Mouse (Mus musculus) thymus, postnatal 10 days (tissue): Measurements from ENCODE around the gene Gca.
A peak's percentile ranks its signal among the peaks of the same experiment; 100 is the strongest.

Experiments used
- DNase-seq, 2 experiments: peaks; one replicate each; pipeline ENCODE4 v3.0.0; 2021; ENCODE audit warnings: low spot score in 2 of 2

The Gca gene

DNA sequence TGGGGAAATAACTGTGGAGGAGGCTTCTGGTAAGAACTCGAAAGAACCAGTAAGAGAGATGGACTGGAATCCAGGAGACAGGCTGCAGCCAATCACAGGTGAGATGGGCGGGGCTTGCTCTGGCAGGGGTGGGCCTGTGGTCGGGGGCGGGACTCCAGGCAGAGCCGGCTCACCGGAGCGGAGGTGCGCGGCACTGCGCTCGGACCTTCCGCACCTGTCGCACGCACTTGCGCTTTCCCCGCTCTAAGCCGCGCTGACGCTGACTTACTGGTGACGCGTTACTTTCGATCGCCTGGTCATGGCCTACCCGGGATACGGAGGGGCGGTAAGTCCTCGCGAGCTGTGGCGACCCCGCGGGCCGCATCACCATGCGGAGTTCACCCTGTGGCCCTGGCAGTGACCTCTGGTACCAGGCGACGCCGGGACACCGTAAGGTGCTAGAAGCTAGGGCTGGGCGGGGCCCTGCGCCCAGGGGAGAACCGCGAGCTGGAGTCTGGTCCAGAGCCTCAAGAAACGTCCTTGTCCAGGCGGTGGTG is at the start of gene Gca:
Gene Gca (plus strand): TSS at position 151 of the 536 bp plus-strand sequence.
- peak; percentile 48 to 71 for DNase-seq

DNA sequence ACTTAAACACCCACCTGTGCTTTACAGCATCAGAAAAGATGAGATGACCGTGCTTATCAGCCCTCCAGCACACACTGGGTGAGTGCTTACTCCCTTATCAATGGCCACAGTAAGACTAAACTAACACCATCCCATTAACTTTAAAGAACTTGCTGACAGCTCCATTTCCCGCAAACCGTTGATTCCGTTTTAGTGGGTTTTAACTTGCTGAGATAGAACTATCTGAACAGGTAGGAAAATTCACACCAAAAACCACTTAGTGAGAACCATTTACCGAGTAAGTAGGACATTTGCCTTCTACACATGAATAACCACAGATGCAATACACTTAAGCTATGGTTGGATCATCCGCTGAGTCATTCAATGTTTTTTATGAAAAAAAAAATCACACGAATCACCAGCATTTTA is 45.1 kb upstream of the Gca start:
- no peak for DNase-seq

DNA sequence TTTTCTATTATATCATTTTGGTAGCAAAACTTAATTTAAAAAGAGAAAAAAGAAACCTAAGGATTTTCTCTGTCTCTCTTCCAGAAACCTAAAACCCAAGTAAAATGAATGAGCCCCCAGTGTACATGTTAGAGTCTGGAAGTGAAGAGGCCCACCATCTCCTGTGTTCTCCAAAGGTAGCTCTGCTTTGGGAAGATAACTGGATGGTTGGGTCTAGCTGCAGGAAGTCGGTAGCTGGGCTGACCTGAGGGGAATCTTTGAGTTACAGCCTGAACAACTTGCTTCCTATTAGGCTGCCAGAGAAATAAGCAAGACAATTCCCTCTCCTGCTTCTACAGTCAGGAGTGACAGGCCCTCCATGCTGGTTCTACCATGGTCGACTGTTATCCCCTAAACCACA is 44.4 kb upstream of the Gca start:
- no peak for DNase-seq

DNA sequence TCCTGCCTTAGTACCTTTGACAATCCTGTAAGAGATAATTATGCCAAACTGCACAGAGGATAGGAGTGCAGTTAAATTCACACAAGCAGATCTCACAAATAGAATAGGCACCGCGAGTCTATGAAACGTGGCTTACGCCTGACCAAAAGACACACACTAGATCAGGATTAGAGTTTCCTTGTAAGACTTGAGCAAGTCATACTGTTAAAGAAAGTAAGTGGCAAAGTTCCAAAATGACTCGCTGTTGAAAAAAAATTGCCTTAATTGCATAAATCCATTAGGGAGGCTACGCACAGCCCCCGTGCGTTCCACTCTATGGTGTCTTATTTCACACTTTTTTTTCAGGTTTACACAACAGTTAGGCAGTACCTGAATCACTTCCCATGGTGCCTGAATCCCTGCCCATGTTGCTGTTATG is 41.1 kb upstream of the Gca start:
- no peak for DNase-seq

DNA sequence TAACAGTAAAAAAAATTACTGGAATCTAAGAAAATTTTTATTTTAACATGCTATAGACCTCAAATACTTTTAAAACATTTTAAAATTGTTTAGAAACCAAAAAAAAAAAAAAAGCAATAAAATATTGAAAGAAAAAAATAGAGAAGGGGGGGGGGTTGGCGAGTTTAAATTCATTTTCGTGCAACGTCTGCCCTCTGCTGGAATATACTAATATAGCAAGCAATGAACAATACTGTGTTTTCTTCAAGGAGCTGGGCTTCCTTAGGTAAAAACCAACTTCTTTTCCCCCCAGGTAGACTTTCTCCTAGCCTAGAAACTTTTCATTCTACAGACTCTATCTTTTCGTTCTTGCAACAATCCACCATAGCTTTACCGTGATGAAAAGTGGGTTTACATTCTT is 36.4 kb upstream of the Gca start:
- DNase-seq: peak in 1 of 2 experiments; percentile 10

DNA sequence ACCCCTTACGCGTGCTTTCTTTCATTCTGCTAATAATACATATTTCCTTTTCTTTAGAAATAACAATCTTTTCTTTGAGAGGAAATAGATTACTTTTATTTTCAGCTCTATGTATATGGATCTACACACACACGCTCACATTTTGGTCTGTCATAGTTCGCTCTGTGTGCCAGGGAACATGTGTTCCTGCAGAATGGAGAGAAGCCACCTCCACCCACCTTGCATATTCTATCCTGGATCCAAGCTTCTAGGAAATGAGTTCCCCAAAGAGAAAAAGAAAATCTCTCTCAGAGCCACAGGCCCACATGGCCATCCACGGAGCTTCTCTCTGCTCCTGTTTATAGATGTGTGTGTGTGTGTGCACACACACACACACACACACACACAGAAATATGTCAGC is 35.7 kb upstream of the Gca start:
- DNase-seq: no peak

DNA sequence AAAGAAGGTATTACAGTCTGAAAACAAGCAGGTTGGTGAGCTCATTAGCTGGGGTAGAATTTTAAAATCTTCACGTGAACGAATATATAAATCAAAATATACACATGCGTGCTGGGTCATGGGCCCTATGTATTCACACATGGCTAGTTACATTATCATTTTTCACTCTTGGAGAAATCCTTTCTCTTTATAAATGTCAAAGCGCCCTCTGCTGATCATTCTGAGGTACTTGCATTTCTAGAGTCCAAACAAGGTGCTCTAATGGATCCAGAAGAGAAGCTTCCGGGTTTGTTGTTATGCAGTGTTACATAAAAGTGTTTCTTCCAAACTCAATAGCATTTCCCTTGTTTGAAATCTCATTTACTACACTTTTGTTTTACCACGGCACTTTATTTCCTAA is 33.6 kb upstream of the Gca start:
- DNase-seq: peak in 1 of 2 experiments; percentile 31

DNA sequence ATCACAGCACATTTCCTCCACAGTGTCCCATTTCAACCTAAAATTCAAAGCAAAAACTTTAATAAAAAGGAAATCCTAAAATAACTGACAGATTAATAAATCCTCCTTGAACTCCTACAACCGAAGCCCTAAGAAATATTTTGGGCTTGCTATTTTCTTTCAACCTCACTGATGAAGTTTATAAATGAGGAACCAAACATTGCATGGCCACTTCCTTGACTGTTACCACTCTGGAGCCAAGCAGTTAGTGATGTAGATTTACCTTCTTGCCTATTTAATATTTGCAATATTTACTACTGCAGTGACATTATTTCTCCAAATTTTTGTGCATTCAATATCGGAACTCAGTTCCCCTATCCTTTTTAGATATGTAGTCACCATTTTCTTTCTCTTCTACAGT is 24.2 kb upstream of the Gca start:
- DNase-seq: no peak

DNA sequence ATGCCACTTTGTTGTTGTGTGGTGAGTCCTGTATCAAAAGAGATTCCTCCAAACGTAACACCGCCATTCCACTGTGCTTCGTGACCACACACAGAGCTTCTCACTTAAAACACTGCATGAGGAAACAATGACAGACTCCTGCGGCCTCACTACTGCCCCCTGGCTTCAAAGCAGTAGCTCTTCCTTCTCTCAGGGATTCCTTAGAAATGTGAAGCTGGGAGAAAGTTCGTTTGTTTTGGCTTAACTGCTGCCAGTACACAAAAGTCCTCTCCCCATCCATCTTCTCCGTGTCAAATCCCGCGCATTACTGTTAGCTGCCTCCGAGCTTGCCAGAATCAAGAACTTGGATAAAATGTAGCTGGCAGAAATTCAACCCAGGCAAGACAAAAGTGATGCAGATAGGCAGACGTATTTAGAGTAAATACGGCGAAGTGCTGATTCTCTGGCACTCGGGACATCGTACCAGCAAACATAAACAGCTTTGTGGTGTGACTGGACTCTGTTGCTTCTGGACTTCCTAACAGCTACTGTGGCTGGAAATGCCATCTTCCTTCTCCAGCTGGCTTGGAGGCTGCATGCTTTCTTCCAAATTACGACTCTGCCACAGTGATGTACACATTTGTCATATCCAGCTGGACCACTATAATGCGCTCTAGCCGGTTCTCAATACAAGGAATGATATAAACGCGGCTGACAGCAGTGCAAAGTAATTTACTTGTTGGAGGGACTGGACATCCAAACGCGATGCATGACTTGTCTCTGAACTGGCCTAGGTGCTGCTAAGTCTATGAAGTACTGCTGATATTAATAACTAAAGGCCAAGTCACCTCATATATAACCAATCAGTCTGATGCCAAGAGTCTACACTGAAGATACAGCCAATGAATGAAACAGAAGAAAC is 20.4 kb upstream of the Gca start:
- peak in 1 of 2 experiments; percentile 73 for DNase-seq

DNA sequence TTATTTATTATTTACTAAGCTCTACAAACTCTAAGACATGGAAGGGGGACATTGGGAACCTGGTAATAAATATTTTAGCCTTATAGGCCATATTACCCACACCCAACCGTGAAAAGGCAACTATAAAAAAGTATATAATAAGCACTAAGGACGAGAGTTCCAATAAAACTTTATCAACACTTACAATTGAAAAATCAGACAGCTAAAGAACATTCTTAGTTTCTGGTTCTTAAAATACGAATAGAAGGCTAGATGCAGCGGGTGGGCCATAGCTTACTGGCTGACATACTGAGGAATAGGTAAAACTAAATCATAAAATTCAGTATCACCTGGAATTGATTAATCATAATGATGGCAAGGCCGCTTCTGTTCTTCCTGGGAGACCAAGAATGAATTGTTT is 19.2 kb upstream of the Gca start:
- DNase-seq: no peak

DNA sequence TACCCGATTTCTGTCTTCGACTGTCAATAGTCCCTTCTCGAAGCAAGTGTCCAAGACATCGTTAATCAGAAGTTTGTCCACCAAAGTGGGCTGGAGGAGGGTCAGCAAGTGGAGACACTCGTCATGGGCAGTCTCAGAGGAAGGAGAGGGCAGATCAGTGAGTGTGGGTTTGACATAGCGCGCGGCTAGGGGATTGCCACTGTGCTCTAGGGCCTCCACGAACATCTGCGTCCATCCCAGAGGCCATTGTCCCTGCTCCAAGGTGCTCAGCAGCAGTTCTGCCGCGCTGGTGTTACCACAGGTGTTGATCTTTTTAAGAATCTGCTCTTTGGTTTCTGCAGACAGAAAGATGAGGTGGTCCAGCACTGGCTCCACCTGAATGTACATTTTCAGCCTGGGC is 18.6 kb upstream of the Gca start:
- peak in 1 of 2 experiments; percentile 8 for DNase-seq

DNA sequence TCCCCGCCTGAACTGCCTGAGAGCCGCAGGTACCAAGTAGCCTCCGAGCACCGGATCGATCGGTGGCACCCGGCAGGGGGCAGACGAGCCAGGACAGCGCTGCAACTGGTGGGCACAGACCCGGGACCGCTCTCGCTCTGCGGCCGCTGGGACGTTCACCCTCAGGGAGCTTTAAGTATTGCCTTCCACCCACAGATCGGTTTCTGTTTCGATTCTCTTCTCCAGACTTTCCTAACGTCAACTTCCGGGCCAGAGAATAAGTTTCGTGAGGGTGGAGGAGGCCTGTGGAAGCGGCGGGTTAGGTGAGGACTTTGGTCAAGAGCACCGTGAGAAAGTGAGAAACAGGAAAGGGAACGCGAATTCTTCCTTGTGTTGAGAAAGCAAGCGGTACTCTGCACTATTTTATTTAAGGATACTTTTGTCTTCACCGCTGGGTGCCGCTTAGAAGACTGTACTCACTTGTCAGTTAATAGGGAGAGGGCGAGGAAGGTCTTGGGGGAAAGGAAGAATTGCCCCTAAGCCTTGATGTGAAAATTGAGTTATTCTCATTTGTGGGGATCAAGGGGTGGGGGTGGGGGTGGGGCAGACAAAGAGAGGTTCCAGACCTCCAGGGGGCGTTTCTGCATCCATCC is 18.0 kb upstream of the Gca start, which contains the start of gene Ifih1:
Gene Ifih1 (minus strand): TSS at position 242 of the 632 bp plus-strand sequence.
- peak; percentile 45 to 66 for DNase-seq

DNA sequence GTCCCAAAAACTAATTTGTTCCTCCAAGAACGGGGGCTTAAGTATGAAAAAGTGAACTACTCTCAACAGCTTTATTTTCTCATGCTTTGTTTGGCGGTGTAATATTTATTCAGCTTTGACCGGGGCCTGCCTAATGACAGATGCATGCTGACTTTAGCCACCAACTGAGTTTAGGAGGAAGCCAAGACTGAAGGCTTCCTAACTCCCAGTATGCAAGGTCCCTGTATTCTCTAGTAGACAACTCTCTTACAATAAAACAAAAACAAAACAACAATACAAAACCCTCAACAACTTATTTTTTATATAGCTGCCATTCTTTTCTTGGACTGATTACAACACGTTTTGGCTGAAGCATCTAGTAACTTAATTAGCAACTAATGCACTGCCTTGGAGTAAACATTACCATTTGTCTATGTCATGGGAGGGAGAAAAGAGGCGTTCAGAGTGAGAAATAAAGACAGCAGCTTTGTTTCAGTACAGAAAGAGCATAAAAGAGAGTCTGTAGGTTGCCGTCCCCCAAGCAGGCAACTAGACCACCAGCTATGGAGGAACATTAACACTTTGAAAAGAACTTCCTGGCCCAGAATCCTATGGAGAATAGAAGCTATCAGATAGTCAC is 17.3 kb upstream of the Gca start:
- DNase-seq: no peak

DNA sequence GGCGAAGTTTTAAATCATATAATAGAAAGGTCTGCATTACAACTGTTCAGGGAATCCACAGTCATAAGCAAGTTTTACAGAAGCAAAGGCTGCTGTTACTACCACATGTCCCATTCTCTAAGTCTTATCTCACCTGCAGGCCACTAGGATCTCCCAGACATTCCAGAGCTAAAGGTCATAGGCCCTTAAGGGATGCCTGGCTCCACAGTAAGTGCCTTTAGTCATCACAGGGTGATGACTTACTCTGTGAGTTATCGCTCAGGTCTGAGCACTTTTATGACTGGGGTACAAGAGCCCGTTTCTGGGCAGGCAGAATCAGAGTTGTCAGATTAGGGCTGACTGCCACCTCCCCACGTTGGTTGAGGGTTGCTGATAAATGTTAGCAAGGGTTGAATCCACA is 12.2 kb upstream of the Gca start:
- DNase-seq: no peak

DNA sequence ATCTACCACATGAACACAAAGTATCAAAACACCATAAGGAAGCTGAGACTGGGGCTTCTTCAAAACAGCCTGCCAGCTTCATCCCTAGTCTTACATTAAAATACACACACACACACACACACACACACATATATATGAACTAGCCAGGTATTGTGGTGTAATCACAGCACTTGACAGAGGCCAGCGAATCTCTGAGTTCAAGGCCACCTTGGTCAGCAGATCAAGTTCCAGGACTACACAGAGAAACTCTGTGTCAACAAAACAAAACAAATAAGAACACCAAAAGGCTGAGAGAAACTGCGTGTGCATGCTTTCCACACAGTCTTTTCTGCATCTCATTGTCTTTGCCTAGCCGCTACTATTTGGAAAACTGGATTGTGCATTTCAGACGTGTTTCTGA is 11.6 kb upstream of the Gca start:
- DNase-seq: no peak

DNA sequence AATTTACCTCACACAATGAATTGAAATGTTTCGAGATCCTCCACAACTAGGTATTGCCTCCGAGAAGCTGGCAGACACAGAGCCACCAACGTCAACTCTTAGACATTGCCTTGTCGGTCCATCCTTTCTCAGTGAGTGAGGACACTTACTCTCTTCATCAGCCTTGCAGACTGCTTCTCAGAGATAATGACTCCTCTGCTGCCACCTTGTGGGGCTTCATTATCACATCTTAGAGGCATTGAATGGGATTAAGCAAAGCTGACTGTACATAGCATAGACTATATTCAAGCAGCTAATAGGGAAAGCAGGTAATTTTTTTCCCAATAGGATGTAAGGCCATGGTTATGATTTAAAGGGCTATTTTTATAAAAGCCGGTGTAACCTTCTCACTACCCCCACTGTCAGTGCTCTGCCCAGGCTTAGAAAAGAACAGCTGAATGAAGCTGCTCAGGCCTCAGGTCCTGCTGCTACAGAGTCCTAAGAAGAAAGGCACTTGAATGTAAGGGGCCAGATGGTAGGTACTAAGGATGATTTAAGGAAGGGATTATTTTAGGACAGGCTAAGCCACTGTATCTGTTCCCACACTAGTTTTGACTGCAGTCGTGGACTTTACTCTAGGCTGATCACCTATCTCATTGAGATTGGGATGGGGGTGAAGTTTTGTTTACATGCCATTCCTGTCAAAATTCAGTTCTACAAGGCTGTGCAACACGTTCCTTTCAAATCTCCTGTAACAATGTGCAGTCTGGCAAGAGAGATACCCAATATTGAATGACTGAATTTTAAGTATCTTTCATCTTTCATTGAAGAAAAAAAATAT is 9.4 kb upstream of the Gca start:
- DNase-seq: peak in 1 of 2 experiments; percentile 39

DNA sequence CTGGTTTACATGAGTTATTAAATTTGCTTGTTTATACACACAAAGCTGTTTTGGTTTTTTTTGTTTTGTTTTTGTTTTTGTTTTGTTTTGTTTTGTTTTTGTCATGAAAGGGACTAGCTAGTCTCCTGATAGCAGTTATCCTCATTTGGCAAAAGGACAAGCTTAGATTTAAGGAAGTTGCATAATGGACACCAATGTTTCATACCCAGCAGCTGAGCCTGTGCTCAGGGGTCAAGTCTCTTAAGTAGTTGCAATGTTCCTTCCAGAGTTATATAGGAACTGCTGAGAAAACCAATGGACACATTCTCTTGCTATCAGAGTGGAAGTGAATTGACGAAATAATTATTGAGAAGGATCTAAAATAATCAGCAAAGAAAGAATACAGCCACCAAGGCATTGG is 8.0 kb upstream of the Gca start:
- no peak for DNase-seq

DNA sequence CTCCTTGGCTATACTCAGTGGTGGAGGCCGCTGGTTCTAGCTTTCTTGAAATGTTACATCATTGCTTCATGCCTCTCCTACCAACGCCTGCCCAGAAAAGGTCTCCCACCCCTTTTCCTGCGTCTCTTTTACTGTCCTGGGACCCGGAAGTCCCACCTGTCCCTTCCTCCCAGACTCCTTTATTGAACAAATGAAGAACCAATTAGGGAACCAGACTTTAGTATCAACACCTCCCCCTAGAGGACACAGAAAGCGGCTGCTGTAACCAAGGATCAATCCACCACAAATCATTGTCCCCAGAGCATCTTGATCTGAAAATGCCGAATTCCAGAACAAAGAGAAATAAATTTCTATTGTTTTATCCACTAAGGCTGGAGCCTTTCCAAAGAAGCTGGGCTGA is 3.5 kb upstream of the Gca start:
- no peak for DNase-seq

DNA sequence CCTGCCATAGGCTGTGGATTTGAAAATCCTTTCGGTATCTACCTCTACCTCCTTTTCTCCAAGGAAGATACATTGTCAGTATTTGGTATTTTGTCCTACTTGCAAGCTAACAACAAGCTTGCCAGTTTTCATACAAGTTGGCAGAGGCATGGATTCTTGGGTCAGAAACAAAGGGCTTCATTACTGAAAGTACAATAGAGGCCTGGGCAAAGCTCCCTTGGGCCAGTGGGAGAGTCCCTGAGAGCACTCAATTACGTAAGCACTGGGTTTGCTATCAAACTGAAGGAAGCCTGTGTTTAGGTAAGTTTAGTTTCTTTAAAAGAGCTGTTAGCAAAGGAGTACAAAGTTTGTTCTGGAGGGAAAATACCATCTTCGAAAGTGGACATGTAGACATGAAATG is 1.5 kb upstream of the Gca start:
- no peak for DNase-seq

DNA sequence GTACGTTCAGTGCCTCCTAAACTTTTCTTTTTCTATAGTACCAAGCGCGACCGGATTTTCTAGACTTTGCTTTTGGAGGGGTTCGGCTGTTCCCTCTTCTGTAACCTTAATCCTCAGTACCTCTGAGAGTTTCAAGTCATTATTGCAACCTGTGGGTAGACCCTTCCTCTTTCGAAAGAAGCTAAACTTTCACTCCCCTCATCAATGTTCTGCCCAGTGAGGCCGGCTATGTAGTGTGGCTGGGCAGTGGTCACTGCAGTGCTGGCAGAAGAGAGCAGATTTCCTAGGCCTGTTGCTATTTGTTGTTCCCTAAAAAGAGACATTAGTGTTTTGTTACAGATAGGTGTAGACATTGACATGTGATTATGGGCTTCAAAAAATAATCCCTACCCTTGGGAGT is 754 bp downstream of the Gca start:
- DNase-seq: no peak

DNA sequence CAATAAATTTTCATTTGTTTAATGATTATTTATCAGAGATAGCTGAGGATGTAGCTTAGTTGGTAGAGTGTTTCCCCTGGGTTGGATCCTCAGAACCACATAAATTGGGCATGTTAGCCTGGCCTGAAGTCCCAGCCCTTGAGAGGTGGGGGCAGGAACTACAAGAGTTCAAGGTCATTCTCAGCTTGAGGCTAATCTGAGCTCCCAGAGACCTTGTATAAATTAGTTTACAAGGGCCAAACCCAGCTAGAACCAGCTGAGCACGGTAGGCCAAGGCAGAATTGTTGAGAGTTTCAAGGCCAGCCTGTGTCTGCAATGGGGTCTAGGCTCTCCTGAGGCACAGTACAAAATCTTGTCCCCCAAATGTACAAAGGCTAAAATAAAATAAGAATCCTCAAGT is 1.5 kb downstream of the Gca start:
- DNase-seq: no peak

DNA sequence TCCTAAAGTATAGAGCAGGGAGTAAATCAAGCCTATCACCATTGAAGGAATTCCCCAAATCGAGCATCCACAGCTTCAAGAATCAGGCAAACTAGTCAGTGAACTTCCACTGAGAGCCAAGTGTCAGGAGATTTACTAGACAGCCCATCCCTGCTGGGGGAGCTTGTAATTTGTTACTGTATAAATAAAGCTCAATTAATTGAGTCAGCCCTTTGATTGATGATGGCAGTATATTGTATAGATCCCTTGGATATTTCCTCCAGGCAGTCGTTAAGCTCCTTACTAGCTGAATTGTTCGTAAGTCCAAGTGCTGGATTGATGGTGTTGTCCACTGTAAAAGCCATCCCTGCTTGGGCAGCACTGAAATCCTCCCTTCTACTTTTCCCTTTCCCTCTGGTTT is 5.8 kb downstream of the Gca start:
- DNase-seq: no peak
